Mouse (Mus musculus) cerebellum, postnatal 25 days (tissue): ENCODE results near the gene Ets2.
"Not testable (repeated sequence)": the region's sequence is repeated elsewhere in the genome, so short reads cannot be mapped to it uniquely, and the experiment has no call there.

Experiments used
- DNase-seq, 2 experiments: peaks; one replicate each; pipeline ENCODE4 v3.0.0; 2021; ENCODE audit warnings: mixed read lengths in 2 of 2

Ets2 gene

DNA sequence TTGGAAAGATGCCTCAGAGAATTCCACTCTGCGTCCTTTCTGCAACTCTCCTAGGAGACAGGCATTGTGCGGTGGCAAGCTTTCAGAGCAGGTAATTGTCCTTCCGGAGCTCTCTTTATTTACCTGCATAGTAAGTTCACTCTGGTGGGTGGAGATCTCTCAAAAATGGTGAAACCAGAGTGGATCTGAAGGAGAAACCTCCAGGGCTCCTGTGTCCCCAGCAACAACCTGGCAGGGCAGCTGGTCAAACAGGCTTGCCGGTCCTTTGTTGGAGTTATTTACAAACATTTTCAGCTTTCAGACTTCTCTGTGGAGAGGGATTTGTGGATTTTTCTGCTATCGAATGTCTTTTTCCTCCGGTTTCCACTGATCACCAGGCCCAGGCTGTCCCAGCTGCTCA, 34.6 kb downstream of the Ets2 start:
- DNase-seq = no peak

DNA sequence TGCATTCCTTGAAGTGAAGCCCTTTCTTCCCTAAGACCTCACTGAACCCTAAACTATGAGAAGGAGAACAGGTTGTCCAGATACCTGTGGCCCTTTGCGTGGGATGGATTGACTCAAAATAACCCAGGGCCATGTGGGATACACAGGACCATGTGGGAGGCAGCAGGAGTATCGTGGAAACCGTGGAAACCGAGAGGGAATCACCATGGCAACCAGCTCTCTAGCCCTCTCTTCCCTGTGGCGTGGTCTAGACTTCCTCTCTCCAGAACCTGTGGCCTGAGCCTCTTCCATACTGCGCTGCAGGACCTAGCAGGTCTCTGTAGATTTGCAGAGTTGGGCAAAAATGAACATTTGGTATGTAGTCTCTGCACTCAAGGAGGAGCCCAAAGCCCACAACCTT, 37.6 kb downstream of the Ets2 start:
- DNase-seq = peak in 1 of 2 experiments; percentile 43

- no peak for DNase-seq
Observed at GRCm38 (mm10) chr16:95741358-95741757, 39.5 kb downstream of the Ets2 start.

DNA sequence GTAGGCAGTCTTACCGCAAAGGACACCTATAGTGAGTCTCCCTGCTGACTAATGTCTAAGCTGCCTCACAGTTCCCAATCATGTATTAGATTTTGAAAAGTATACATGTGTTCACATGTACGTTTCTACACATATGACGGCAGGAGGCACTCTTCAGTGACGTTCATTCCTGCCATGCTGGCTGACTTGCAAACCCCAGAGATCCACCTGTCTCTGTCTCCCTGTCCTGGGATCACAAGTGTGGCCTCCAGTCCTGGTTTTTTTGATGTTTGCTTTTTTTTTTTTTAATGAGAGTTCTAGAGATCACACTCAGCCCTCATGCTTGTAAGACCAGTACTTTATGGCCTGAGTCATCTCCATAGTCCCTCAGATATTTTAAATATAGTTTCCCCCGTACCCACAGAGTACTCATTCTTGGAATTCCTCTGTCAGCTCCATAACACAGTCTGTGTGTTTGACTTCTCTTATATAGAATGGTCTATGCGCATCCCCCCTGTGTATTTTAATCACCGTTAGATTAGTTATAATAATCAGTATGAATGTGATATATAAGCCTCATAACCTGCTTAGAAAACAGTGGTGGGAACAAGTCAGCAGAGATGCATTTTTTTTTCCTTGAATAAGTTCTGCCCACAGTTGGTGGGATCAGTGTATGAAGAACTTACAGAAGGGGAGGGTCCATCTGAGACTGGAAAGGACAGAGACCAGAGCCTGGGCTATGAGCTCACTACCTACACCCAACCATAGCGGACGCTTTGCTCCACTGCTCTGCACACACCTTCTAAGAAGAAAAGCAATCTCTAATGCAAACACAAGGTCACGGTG, 40.3 kb downstream of the Ets2 start:
- DNase-seq = no peak

DNA sequence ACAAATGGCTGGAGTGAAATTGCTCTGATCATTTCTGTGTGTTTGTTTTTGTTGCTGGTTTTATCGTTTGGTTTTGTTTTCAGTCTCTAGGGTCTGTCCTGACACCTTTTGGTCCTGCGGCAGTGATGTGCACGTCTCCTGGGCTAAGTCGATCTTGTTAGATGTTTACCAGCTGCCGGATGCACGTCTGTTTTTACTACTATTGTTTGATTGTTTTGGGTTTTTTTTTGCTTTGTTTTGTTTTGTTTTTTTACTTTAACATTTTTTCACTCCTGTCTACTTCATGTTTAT, 40.8 kb downstream of the Ets2 start:
- no peak for DNase-seq

- no peak for DNase-seq
Observed at GRCm38 (mm10) chr16:95743104-95743503, 41.2 kb downstream of the Ets2 start.

DNA sequence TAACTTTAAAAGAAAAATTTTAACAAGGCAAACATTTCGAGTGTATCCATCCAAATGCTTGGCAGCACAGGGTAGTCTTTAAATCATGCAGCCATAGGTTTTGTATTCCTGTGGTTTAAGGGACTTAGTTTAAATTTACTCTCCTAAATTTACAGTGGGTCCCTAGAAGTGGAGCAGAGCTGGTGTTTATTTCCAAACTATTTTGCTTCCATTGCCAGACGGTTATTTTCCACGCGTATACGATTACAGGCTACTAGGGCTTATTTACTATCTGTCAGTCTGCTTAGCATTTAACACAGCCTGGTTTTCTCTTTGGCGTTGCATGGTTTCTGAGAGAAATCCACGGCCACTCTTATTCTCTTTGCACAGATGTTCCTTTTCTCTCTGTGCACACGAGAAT, 42.9 kb downstream of the Ets2 start:
- no peak for DNase-seq

GRCm38 (mm10) chr16:95745685-95746084, 43.8 kb downstream of the Ets2 start:
- no peak for DNase-seq

GRCm38 (mm10) chr16:95746565-95746964, 44.7 kb downstream of the Ets2 start:
- no peak for DNase-seq

DNA sequence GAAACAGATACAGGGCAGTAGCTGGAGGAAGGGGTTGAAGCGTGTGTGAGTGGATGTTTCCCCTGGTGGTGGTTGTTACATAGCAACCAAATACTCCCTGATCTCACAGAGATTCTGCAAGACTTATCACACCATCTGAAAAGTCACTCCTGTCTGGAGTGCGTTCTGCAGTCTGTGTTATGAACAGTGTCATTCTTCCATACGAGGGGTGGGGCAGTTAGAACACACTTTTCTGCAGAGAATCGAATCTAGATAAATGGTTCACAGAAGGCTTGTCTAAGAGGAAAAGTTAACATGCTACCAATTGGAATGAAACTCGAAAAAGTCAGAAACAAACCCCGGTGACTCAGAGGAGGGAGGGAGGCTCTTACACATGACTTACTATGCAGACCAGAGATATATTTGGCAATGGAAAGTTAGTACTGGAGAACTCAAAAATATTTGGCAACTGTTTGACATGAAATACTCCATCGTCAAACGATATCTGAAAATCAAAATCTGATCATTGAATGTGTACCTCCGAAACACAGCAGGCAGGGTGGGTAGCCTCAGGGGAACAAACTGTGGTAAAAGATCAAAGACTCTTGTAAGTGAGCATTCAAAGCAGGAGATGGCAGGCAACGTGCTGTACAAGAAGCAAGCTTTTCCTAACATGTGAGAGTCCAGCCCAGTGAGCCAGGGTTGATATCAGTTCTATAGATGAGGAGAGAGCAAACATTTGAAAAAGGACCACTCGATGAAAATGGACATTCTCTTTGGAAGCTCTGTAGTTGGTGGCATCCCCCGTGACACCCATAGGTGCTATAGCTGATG, 47.6 kb downstream of the Ets2 start:
- DNase-seq = no peak

GRCm38 (mm10) chr16:95750211-95750629, 48.3 kb downstream of the Ets2 start:
- DNase-seq = peak; percentile 55 to 70

- DNase-seq = no peak
Observed at GRCm38 (mm10) chr16:95752502-95752901, 50.6 kb downstream of the Ets2 start.

- peak; percentile 63 to 66 for DNase-seq
Observed at GRCm38 (mm10) chr16:95753295-95753694, 51.4 kb downstream of the Ets2 start.

- DNase-seq = peak; percentile 86 to 87
Observed at GRCm38 (mm10) chr16:95759151-95759987, 57.5 kb downstream of the Ets2 start.

DNA sequence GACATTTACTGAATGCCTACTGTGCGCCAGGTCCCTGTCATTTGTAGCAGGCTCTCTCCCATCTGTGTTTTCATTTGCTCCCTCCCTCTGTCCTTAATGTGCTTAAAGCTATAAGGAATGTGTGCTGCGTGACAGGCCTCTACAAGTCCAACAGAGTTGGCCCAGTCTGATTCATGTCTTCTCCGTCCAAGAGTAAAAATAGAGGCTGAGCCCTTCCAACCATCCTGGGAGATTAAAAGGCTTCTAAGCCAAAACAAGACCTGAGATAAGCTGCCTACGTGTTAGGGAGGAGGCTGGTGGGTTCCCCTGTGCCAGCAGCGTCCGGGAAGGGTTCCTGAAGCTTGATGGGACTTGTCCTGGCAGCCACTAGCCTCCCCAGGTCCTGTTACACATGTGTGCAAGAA, 58.1 kb downstream of the Ets2 start:
- peak; percentile 80 to 84 for DNase-seq

- DNase-seq = peak in 1 of 2 experiments; percentile 9
Observed at GRCm38 (mm10) chr16:95761742-95762141, 59.9 kb downstream of the Ets2 start.

- DNase-seq = peak in 1 of 2 experiments; percentile 34
Observed at GRCm38 (mm10) chr16:95763201-95763600, 61.3 kb downstream of the Ets2 start.

DNA sequence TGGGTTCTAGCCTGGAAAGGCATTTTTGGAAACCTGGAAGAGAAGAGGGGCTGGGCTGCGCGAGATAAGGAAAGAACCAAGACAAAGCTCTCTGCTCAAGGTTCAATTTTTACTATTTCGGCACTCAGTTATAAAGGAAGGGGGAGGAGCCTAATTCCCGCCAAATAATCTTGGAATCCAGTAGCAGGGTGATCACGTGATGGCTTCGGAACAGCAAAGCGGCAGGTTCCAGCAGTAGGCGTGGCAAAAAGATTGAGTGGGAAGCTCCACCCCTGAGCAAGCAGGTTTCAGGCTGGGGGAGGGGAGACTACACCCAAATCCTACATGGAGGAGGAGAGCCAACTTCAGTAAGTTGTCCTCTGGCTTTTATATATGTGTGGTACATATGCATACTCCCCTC, 62.2 kb downstream of the Ets2 start:
- DNase-seq = not testable (repeated sequence)

GRCm38 (mm10) chr16:95766181-95766580, 64.3 kb downstream of the Ets2 start:
- no peak for DNase-seq

- no peak for DNase-seq
Observed at GRCm38 (mm10) chr16:95767246-95767645, 65.4 kb downstream of the Ets2 start.

DNA sequence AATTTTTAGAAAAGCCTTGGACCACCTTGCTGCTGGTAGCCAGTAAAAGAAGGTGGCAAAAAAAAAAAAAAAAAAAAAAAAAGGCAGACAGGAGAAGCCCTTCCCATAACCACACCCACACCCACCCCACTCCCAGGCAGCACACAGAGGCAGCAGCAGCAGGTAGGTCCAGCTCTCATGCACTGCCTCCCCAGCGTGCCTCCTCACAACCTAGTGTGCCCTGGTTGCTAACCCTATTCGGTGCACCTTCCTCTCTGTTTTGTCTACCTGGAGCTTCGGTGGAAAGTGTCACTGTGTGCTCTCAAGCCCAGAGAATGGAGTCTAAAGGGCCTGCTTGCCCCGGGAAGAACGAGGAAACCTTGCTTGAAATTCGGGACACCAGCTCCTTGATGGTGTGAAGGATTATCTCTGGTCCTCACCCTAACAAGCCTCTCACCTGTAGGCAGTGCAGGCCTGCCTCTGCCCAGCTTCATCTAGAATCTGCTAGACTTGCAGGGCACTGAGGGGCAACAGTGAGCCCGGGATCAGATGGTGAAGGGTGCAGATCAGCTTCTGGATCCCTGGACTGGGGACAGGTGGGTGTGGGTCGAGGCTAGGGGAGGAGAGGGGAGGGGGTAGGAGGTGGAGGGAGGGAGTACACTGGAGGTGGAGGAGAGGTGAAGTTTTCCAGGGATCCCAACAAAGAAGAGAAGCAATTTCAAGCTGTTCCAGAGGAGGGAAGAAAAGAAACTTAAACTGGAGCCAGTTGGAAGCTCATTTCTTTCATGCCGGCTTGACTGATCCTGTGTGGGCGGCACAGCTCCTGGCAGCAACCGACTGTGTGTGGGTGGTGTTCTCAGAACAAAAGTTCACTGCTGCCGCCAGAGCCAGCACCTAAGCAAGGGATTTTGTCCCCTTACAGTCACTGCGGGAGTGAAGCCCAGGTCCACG, 67.5 kb downstream of the Ets2 start:
- DNase-seq = peak; percentile 72 to 77

GRCm38 (mm10) chr16:95769996-95770334, 68.1 kb downstream of the Ets2 start:
- DNase-seq = no peak
